Comparison of ENCODE assay signal across 10 mouse cellular contexts in the genomic region with DNA sequence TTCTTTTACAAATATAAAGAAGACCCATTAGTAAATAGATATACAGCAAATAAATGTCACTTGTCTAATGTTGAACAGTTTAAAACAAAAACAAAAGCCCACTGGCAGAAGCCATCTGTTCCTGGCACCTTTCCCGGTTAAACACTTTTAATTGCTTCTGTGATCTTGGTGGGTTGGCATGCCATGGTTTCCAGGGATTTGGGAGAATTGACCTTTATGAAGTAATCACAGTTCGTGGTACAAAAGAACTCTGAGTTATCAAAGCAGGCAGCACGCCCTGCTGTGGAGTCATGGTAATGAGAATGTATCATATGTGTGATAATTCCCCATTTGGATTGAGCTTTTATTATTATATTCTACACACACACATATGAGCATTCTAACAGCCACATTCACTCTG.
DNase-seq lines count a peak whose midpoint lies in the region; ATAC-seq and TF ChIP-seq lines count a peak whose summit lies in the region.
"Had no signal": no experiment of that assay in that cellular context is flagged by ENCODE, and none has a peak within 500 bp of the region (broad histone marks: within the 10 kb centered on the region; RNA-seq: fewer than 3 reads in every experiment).

No protein-coding gene starts in this region.

- 0 out of 2 replicates have a peak, but pooled peaks have one; percentile 17 for ATAC-seq in midbrain, embryonic 15.5 days (replicated peaks)
- ATAC-seq in midbrain, embryonic 13.5 days = no peak
- ATAC-seq in forebrain, embryonic 16.5 days = peak; percentile 76
- no peak for ATAC-seq in midbrain, postnatal 0 days (ENCODE audit: low FRiP score)
- ATAC-seq in heart, embryonic 12.5 days (ENCODE audit: insufficient number of reproducible peaks, low FRiP score) = no peak
- no peak for ATAC-seq in stomach, postnatal 0 days (ENCODE audit: low FRiP score, low TSS enrichment)

- peak; percentile 4 for DNase-seq in cerebellum, adult 8-10 months
- DNase-seq in midbrain, postnatal 0 days (ENCODE audit: low spot score) = peak; percentile 66
- DNase-seq in stomach, postnatal 0 days (ENCODE audit: low spot score) = no peak
- DNase-seq: adrenal gland, postnatal 36 days; kidney, adult 2 months; thymus, postnatal 14 days had no signal

- no peaks in the 10 kb centered on the region for H3K9me3 ChIP-seq in midbrain, embryonic 15.5 days
- H3K9me3 ChIP-seq in midbrain, embryonic 13.5 days = no peaks in the 10 kb centered on the region
- no peaks in the 10 kb centered on the region for H3K9me3 ChIP-seq in forebrain, embryonic 16.5 days (ENCODE audit: control insufficient read depth, low read length)
- no peaks in the 10 kb centered on the region for H3K9me3 ChIP-seq in midbrain, postnatal 0 days (ENCODE audit: low read length)
- no peaks in the 10 kb centered on the region for H3K9me3 ChIP-seq in heart, embryonic 12.5 days (replicated peaks)
- no peaks in the 10 kb centered on the region for H3K9me3 ChIP-seq in stomach, postnatal 0 days (ENCODE audit: control insufficient read depth, low read length)

- 43% methylated on average over 3 of the region's 3 CpGs for WGBS in midbrain, embryonic 15.5 days
- WGBS in midbrain, embryonic 13.5 days = 53% methylated on average over 3 of the region's 3 CpGs
- 15% methylated on average over 3 of the region's 3 CpGs for WGBS in forebrain, embryonic 16.5 days
- WGBS in midbrain, postnatal 0 days = 48% methylated on average over 3 of the region's 3 CpGs
- 67% methylated on average over 3 of the region's 3 CpGs for WGBS in heart, embryonic 12.5 days
- 45% methylated on average over 3 of the region's 3 CpGs for WGBS in stomach, postnatal 0 days

- no peak for TF ChIP-seq CTCF in midbrain, postnatal 0 days (IDR thresholded peaks at IDR 0.05)
- no peak for TF ChIP-seq CTCF in stomach, postnatal 0 days (IDR thresholded peaks at IDR 0.05; ENCODE audit: low read depth)

- H3K4me2 ChIP-seq in midbrain, embryonic 15.5 days = no peak overlapping the region
- no peak overlapping the region for H3K4me2 ChIP-seq in midbrain, embryonic 13.5 days (replicated peaks)
- H3K4me2 ChIP-seq in forebrain, embryonic 16.5 days (ENCODE audit: low read length) = no peak overlapping the region
- no peak overlapping the region for H3K4me2 ChIP-seq in midbrain, postnatal 0 days (ENCODE audit: low read depth, low read length, poor library complexity, severe bottlenecking)
- H3K4me2 ChIP-seq in heart, embryonic 12.5 days = no peak overlapping the region
- H3K4me2 ChIP-seq in stomach, postnatal 0 days (replicated peaks; ENCODE audit: low read depth) = no peak overlapping the region

- no peak for TF ChIP-seq EP300 in stomach, postnatal 0 days (optimal IDR thresholded peaks at IDR 0.05)

- no peaks in the 10 kb centered on the region for H3K36me3 ChIP-seq in midbrain, embryonic 15.5 days (replicated peaks)
- no peaks in the 10 kb centered on the region for H3K36me3 ChIP-seq in midbrain, embryonic 13.5 days
- no peaks in the 10 kb centered on the region for H3K36me3 ChIP-seq in forebrain, embryonic 16.5 days (ENCODE audit: control insufficient read depth, insufficient read depth)
- H3K36me3 ChIP-seq in midbrain, postnatal 0 days (ENCODE audit: insufficient read depth, low read length) = no peaks in the 10 kb centered on the region
- H3K36me3 ChIP-seq in heart, embryonic 12.5 days = no peaks in the 10 kb centered on the region
- no peaks in the 10 kb centered on the region for H3K36me3 ChIP-seq in stomach, postnatal 0 days (ENCODE audit: control insufficient read depth, insufficient read depth, low read length)

- H3K27ac ChIP-seq in midbrain, embryonic 15.5 days = no peak overlapping the region
- H3K27ac ChIP-seq in midbrain, embryonic 13.5 days = no peak overlapping the region
- H3K27ac ChIP-seq in forebrain, embryonic 16.5 days (ENCODE audit: low read length) = no peak overlapping the region
- no peak overlapping the region for H3K27ac ChIP-seq in midbrain, postnatal 0 days (ENCODE audit: low read depth, low read length)
- H3K27ac ChIP-seq in heart, embryonic 12.5 days (ENCODE audit: poor library complexity, severe bottlenecking) = no peak overlapping the region
- H3K27ac ChIP-seq in stomach, postnatal 0 days (replicated peaks) = no peak overlapping the region

- no peaks in the 10 kb centered on the region for H3K4me1 ChIP-seq in midbrain, embryonic 15.5 days
- H3K4me1 ChIP-seq in midbrain, embryonic 13.5 days (replicated peaks) = 0 out of 2 replicates have a peak, but pooled peaks cover 3% of the 10 kb centered on the region
- H3K4me1 ChIP-seq in forebrain, embryonic 16.5 days (replicated peaks; ENCODE audit: control insufficient read depth, insufficient read depth, low read length) = peaks cover 7% of the 10 kb centered on the region
- H3K4me1 ChIP-seq in midbrain, postnatal 0 days (ENCODE audit: insufficient read depth, low read length) = no peaks in the 10 kb centered on the region
- H3K4me1 ChIP-seq in heart, embryonic 12.5 days (replicated peaks) = no peaks in the 10 kb centered on the region
- no peaks in the 10 kb centered on the region for H3K4me1 ChIP-seq in stomach, postnatal 0 days (replicated peaks; ENCODE audit: control insufficient read depth, insufficient read depth)

- no peak overlapping the region for H3K4me3 ChIP-seq in midbrain, embryonic 15.5 days
- no peak overlapping the region for H3K4me3 ChIP-seq in midbrain, embryonic 13.5 days (replicated peaks)
- no peak overlapping the region for H3K4me3 ChIP-seq in forebrain, embryonic 16.5 days (replicated peaks; ENCODE audit: low read length)
- H3K4me3 ChIP-seq in midbrain, postnatal 0 days (ENCODE audit: low read depth, low read length) = no peak overlapping the region
- no peak overlapping the region for H3K4me3 ChIP-seq in heart, embryonic 12.5 days
- H3K4me3 ChIP-seq in stomach, postnatal 0 days (ENCODE audit: low read depth, low read length) = no peak overlapping the region

- no peaks in the 10 kb centered on the region for H3K27me3 ChIP-seq in midbrain, embryonic 15.5 days (replicated peaks)
- no peaks in the 10 kb centered on the region for H3K27me3 ChIP-seq in midbrain, embryonic 13.5 days
- H3K27me3 ChIP-seq in forebrain, embryonic 16.5 days (replicated peaks; ENCODE audit: control insufficient read depth, insufficient read depth, low read length) = no peaks in the 10 kb centered on the region
- no peaks in the 10 kb centered on the region for H3K27me3 ChIP-seq in midbrain, postnatal 0 days (ENCODE audit: insufficient read depth, low read length)
- H3K27me3 ChIP-seq in heart, embryonic 12.5 days (replicated peaks) = no peaks in the 10 kb centered on the region
- H3K27me3 ChIP-seq in stomach, postnatal 0 days (ENCODE audit: control insufficient read depth, insufficient read depth, low read length) = no peaks in the 10 kb centered on the region

- no peak overlapping the region for H3K9ac ChIP-seq in midbrain, embryonic 15.5 days
- H3K9ac ChIP-seq in midbrain, embryonic 13.5 days (replicated peaks) = no peak overlapping the region
- no peak overlapping the region for H3K9ac ChIP-seq in forebrain, embryonic 16.5 days (replicated peaks; ENCODE audit: low read depth, low read length)
- H3K9ac ChIP-seq in midbrain, postnatal 0 days (replicated peaks; ENCODE audit: low read length, poor library complexity, severe bottlenecking) = no peak overlapping the region
- H3K9ac ChIP-seq in heart, embryonic 12.5 days = no peak overlapping the region
- no peak overlapping the region for H3K9ac ChIP-seq in stomach, postnatal 0 days (ENCODE audit: low read length)

Comparison
In these comparisons a context has a peak if more than half of its experiments do, and no peak if none do; other contexts are left out.
1. ATAC-seq: peak in midbrain, embryonic 15.5 days (single experiment) and forebrain, embryonic 16.5 days (single experiment); none in midbrain, embryonic 13.5 days (single experiment), midbrain, postnatal 0 days (single experiment), heart, embryonic 12.5 days (single experiment) and stomach, postnatal 0 days (single experiment).